Mouse (Mus musculus) ES-E14 (cell line): ENCODE results near the gene Smg8. TPM values are rescaled to one million over a fixed set of nuclear protein-coding genes. Genes with fewer than 3 reads are reported as not detected.

Experiments
- DNase-seq: peaks from one replicate; pipeline ENCODE4 v3.0.0-alpha.2; 2013; ENCODE audit warnings: low read depth, low spot score
- H3K27ac ChIP-seq: 2 replicates; pipeline ENCODE4 v1.5.1; 2012; ENCODE audit warnings: low read depth, mild to moderate bottlenecking, low read length, moderate library complexity, mixed read lengths; ENCODE audit not compliant: poor library complexity, insufficient read depth, severe bottlenecking
- H3K36me3 ChIP-seq: 2 replicates; pipeline ENCODE4 v1.6.1; 2012; ENCODE audit warnings: mild to moderate bottlenecking, low read length, moderate library complexity, mixed read lengths; ENCODE audit not compliant: control insufficient read depth, poor library complexity, insufficient read depth, severe bottlenecking
- H3K4me1 ChIP-seq, 2 experiments: fragments of 150-350 bp in 1 of 2; sonication (generic) in 1 of 2; 2 replicates each; pipeline ENCODE4 v1.6.1; 2012; ENCODE audit warnings: low read length in 2 of 2, mild to moderate bottlenecking in 1 of 2, mixed read lengths in 1 of 2; ENCODE audit not compliant: control insufficient read depth in 2 of 2, insufficient read depth in 2 of 2, poor library complexity in 1 of 2
- H3K4me3 ChIP-seq, 2 experiments: fragments of 150-350 bp in 1 of 2; sonication (generic) in 1 of 2; 2 replicates each; pipeline ENCODE4 v1.5.1; 2012; ENCODE audit warnings: low read length in 2 of 2, low read depth in 1 of 2, mild to moderate bottlenecking in 1 of 2, mixed read lengths in 1 of 2; ENCODE audit not compliant: insufficient read depth in 1 of 2, poor library complexity in 1 of 2, severe bottlenecking in 1 of 2
- H3K9ac ChIP-seq: 2 replicates; pipeline ENCODE4 v1.6.1; 2012; ENCODE audit warnings: low read depth, mild to moderate bottlenecking, low read length, mixed read lengths; ENCODE audit not compliant: poor library complexity, insufficient read depth, severe bottlenecking
- H3K9me3 ChIP-seq: fragments of 150-350 bp; sonication (generic); 2 replicates; pipeline ENCODE4 v1.6.1; 2012; ENCODE audit warnings: low read depth, mild to moderate bottlenecking, low read length; ENCODE audit not compliant: control insufficient read depth, insufficient read depth
- CHD2 ChIP-seq: IDR thresholded peaks from 2 replicates; pipeline ENCODE4 v1.6.1; 2014; ENCODE audit warnings: mild to moderate bottlenecking, low read depth, low read length, inconsistent platforms
- HCFC1 ChIP-seq: IDR thresholded peaks from 2 replicates; pipeline ENCODE4 v1.6.1; 2012; ENCODE audit warnings: low read length, inconsistent platforms, borderline replicate concordance; ENCODE audit not compliant: insufficient read depth
- MAFK ChIP-seq: IDR thresholded peaks from 2 replicates; pipeline ENCODE4 v1.6.1; 2014; ENCODE audit warnings: mild to moderate bottlenecking, low read depth, low read length, inconsistent platforms; ENCODE audit not compliant: insufficient read depth
- ZC3H11A ChIP-seq: IDR thresholded peaks from 2 replicates; pipeline ENCODE4 v1.6.1; 2012; ENCODE audit warnings: low read depth, mild to moderate bottlenecking, inconsistent platforms, low read length, borderline replicate concordance
- ZNF384 ChIP-seq: IDR thresholded peaks from 2 replicates; pipeline ENCODE4 v1.6.1; 2012; ENCODE audit warnings: low read depth, low read length, inconsistent platforms
- in situ Hi-C, 2 experiments: fragments of 600-800 bp; cut with MboI; formaldehyde crosslinking; loops; one replicate each; pipeline ENCODE4 v1.15.1; 2025; ENCODE audit warnings: low sequenced_read_pairs in 2 of 2, inconsistent platforms in 1 of 2; ENCODE audit not compliant: unreplicated experiment in 2 of 2
- total RNA-seq: library from RNA; depleted of rRNA; stranded (reverse); fragments of 300-350 nt; gene quantifications from 2 replicates; pipeline ENCODE4 v1.2.3, GENCODE M21; 2012

Smg8 gene
- total RNA-seq, 1 experiment, result 33.5 TPM

- no peak overlapping the region for H3K9ac ChIP-seq
- H3K27ac ChIP-seq, result no peak overlapping the region
- no peaks in the 10 kb centered on the region for H3K9me3 ChIP-seq
- peaks cover 3 to 4% of the 10 kb centered on the region in 2 experiments; a peak in 1 of 4 replicates for H3K4me1 ChIP-seq
- no peak overlapping the region for H3K4me3 ChIP-seq
- in situ Hi-C loops, result no loop called here
- TF ChIP-seq HCFC1, result no peak
- TF ChIP-seq MAFK, result no peak
- TF ChIP-seq CHD2, result no peak
- TF ChIP-seq ZNF384, result peak; percentile 88
- no peak for TF ChIP-seq ZC3H11A
- no peak for DNase-seq
- H3K36me3 ChIP-seq, result peaks cover 30% of the 10 kb centered on the region
These were observed 2.9 kb downstream of the Smg8 start for GRCm38 (mm10) chr11:87083712-87084111.

GRCm38 (mm10) chr11:87073866-87074440, 12.6 kb downstream of the Smg8 start, which contains the start of gene Gdpd1:
TSS of gene Gdpd1 (minus strand) at chr11:87074062.
- peak; percentile 83 for DNase-seq
- H3K36me3 ChIP-seq, result peaks cover 8% of the 10 kb centered on the region
- in situ Hi-C loops, result no loop called here
- peak within 1 kb of the TSS; percentile 59 for H3K9ac ChIP-seq
- no peaks in the 10 kb centered on the region; a peak in 1 of 4 replicates for H3K4me1 ChIP-seq
- no peaks in the 10 kb centered on the region for H3K9me3 ChIP-seq
- TF ChIP-seq HCFC1 (no peak), ZNF384 (no peak), ZC3H11A (no peak), MAFK (no peak), CHD2 (no peak)
- no peak within 1 kb of the TSS for H3K27ac ChIP-seq
- peak within 1 kb of the TSS; percentile 64 to 69 for H3K4me3 ChIP-seq

GRCm38 (mm10) chr11:87073343-87073865, 13.2 kb downstream of the Smg8 start:
- in situ Hi-C loops, result no loop called here
- TF ChIP-seq ZC3H11A, result no peak
- TF ChIP-seq CHD2, result no peak
- TF ChIP-seq MAFK, result no peak
- no peak for TF ChIP-seq HCFC1
- Histone ChIP-seq H3K9me3 (no peaks in the 10 kb centered on the region), H3K27ac (no peak overlapping the region), H3K9ac (peak overlapping the region; percentile 59), H3K4me1 (no peaks in the 10 kb centered on the region; a peak in 1 of 4 replicates), H3K4me3 (peak overlapping the region; percentile 64 to 69), H3K36me3 (peaks cover 8% of the 10 kb centered on the region)
- peak; percentile 39 for DNase-seq

GRCm38 (mm10) chr11:87062087-87062486, 24.5 kb downstream of the Smg8 start:
- Histone ChIP-seq H3K27ac (no peak overlapping the region), H3K36me3 (no peaks in the 10 kb centered on the region), H3K4me3 (no peak overlapping the region), H3K9me3 (no peaks in the 10 kb centered on the region), H3K4me1 (no peaks in the 10 kb centered on the region), H3K9ac (no peak overlapping the region)
- no peak for DNase-seq
- in situ Hi-C loops, result no loop called here
- TF ChIP-seq MAFK (no peak), CHD2 (no peak), ZC3H11A (no peak), ZNF384 (no peak), HCFC1 (no peak)
